Mouse (Mus musculus): ENCODE results near the gene Tjp2. TPM values are rescaled to one million over a fixed set of nuclear protein-coding genes. Genes with fewer than 3 reads are reported as not detected.

Gene Tjp2
- polyA plus RNA-seq, 1 experiment from 2014 or later = 20.6 TPM

- under 1% methylated on average over 93 of the region's 103 CpGs for WGBS
- peak overlapping the region; percentile 79 for H3K4me3 ChIP-seq
- peak overlapping the region; percentile 84 for H3K4me2 ChIP-seq
- H3K9me3 ChIP-seq = no peaks in the 10 kb centered on the region
- peak overlapping the region; percentile 61 for H3K9ac ChIP-seq
- peaks cover 21% of the 10 kb centered on the region for H3K4me1 ChIP-seq
- H3K27ac ChIP-seq = peak overlapping the region; percentile 87
- peak; percentile 86 for ATAC-seq (ENCODE audit: insufficient number of reproducible peaks, low FRiP score, low TSS enrichment, low read depth)
- H3K36me3 ChIP-seq = no peaks in the 10 kb centered on the region
- H3K27me3 ChIP-seq = no peaks in the 10 kb centered on the region
These were observed 51.0 kb downstream of the Tjp2 start for GRCm38 (mm10) chr19:24173608-24174523.

- Histone ChIP-seq H3K4me1 (peaks cover 21% of the 10 kb centered on the region), H3K9ac (no peak overlapping the region), H3K9me3 (no peaks in the 10 kb centered on the region), H3K4me2 (peak overlapping the region; percentile 84), H3K27ac (no peak overlapping the region), H3K4me3 (peak overlapping the region; percentile 79), H3K27me3 (no peaks in the 10 kb centered on the region), H3K36me3 (no peaks in the 10 kb centered on the region)
- no peak for ATAC-seq (ENCODE audit: insufficient number of reproducible peaks, low FRiP score, low TSS enrichment, low read depth)
- WGBS = 32% methylated on average over 6 of the region's 6 CpGs
These were observed 51.8 kb downstream of the Tjp2 start for GRCm38 (mm10) chr19:24173020-24173419.

GRCm38 (mm10) chr19:24168531-24168930 is 56.3 kb downstream of the Tjp2 start:
- no peaks in the 10 kb centered on the region for H3K9me3 ChIP-seq
- H3K27me3 ChIP-seq = no peaks in the 10 kb centered on the region
- no peaks in the 10 kb centered on the region for H3K36me3 ChIP-seq
- no peak overlapping the region for H3K27ac ChIP-seq
- ATAC-seq (ENCODE audit: insufficient number of reproducible peaks, low FRiP score, low TSS enrichment, low read depth) = no peak
- WGBS = 72% methylated on average over 10 of the region's 10 CpGs
- H3K4me1 ChIP-seq = peaks cover 33% of the 10 kb centered on the region
- no peak overlapping the region for H3K4me3 ChIP-seq
- no peak overlapping the region for H3K4me2 ChIP-seq
- H3K9ac ChIP-seq = no peak overlapping the region

- H3K27me3 ChIP-seq = no peaks in the 10 kb centered on the region
- peak overlapping the region; percentile 22; the same call in 1 of the 2 replicates for H3K27ac ChIP-seq
- 17% methylated on average over 17 of the region's 17 CpGs for WGBS
- H3K36me3 ChIP-seq = no peaks in the 10 kb centered on the region
- peak overlapping the region; percentile 33; the same call in 1 of the 2 replicates for H3K4me2 ChIP-seq
- H3K4me3 ChIP-seq = 0 out of 2 replicates have a peak overlapping the region, but pooled peaks have one; percentile 7
- H3K4me1 ChIP-seq = peaks cover 23% of the 10 kb centered on the region
- H3K9me3 ChIP-seq = no peaks in the 10 kb centered on the region
- no peak overlapping the region for H3K9ac ChIP-seq
- peak; percentile 62; the same call in 1 of the 2 replicates for ATAC-seq (ENCODE audit: insufficient number of reproducible peaks, low FRiP score, low TSS enrichment, low read depth)
These were observed 58.2 kb downstream of the Tjp2 start for GRCm38 (mm10) chr19:24166516-24167091.

- Histone ChIP-seq H3K9me3 (no peaks in the 10 kb centered on the region), H3K27ac (peak overlapping the region; percentile 50; the same call in 1 of the 2 replicates), H3K36me3 (no peaks in the 10 kb centered on the region), H3K4me1 (peaks cover 23% of the 10 kb centered on the region), H3K4me2 (no peak overlapping the region), H3K4me3 (no peak overlapping the region), H3K9ac (no peak overlapping the region), H3K27me3 (no peaks in the 10 kb centered on the region)
- no peak for ATAC-seq (ENCODE audit: insufficient number of reproducible peaks, low FRiP score, low TSS enrichment, low read depth)
- 21% methylated on average over 4 of the region's 4 CpGs for WGBS
These were observed 60.9 kb downstream of the Tjp2 start for GRCm38 (mm10) chr19:24163974-24164373.

- Histone ChIP-seq H3K27ac (no peak overlapping the region), H3K4me2 (no peak overlapping the region), H3K4me1 (peaks cover 8% of the 10 kb centered on the region; the same call in 1 of the 2 replicates), H3K9me3 (no peaks in the 10 kb centered on the region), H3K9ac (no peak overlapping the region), H3K4me3 (no peak overlapping the region), H3K27me3 (no peaks in the 10 kb centered on the region), H3K36me3 (no peaks in the 10 kb centered on the region)
- WGBS = 62% methylated on average over 8 of the region's 8 CpGs
- ATAC-seq (ENCODE audit: insufficient number of reproducible peaks, low FRiP score, low TSS enrichment, low read depth) = no peak
These were observed 64.4 kb downstream of the Tjp2 start for GRCm38 (mm10) chr19:24160460-24160859.

- no peak overlapping the region for H3K4me3 ChIP-seq
- H3K4me2 ChIP-seq = no peak overlapping the region
- H3K27me3 ChIP-seq = no peaks in the 10 kb centered on the region
- no peak for ATAC-seq (ENCODE audit: insufficient number of reproducible peaks, low FRiP score, low TSS enrichment, low read depth)
- H3K36me3 ChIP-seq = no peaks in the 10 kb centered on the region
- no peaks in the 10 kb centered on the region for H3K9me3 ChIP-seq
- H3K27ac ChIP-seq = no peak overlapping the region
- peaks cover 6% of the 10 kb centered on the region; the same call in 1 of the 2 replicates for H3K4me1 ChIP-seq
- no peak overlapping the region for H3K9ac ChIP-seq
- WGBS = 60% methylated on average over 9 of the region's 9 CpGs
These were observed 65.1 kb downstream of the Tjp2 start for GRCm38 (mm10) chr19:24159751-24160150.

GRCm38 (mm10) chr19:24159334-24159733 is 65.5 kb downstream of the Tjp2 start:
- H3K27me3 ChIP-seq = no peaks in the 10 kb centered on the region
- H3K9me3 ChIP-seq = no peaks in the 10 kb centered on the region
- no peak for ATAC-seq (ENCODE audit: insufficient number of reproducible peaks, low FRiP score, low TSS enrichment, low read depth)
- H3K36me3 ChIP-seq = no peaks in the 10 kb centered on the region
- H3K4me2 ChIP-seq = no peak overlapping the region
- H3K9ac ChIP-seq = no peak overlapping the region
- no peak overlapping the region for H3K4me3 ChIP-seq
- WGBS = 29% methylated on average over 9 of the region's 9 CpGs
- H3K27ac ChIP-seq = no peak overlapping the region
- peaks cover 5% of the 10 kb centered on the region; the same call in 1 of the 2 replicates for H3K4me1 ChIP-seq

GRCm38 (mm10) chr19:24156067-24156455 is 68.8 kb downstream of the Tjp2 start:
- WGBS = 69% methylated on average over 6 of the region's 6 CpGs
- ATAC-seq (ENCODE audit: insufficient number of reproducible peaks, low FRiP score, low TSS enrichment, low read depth) = no peak
- Histone ChIP-seq H3K27ac (no peak overlapping the region), H3K9ac (no peak overlapping the region), H3K9me3 (no peaks in the 10 kb centered on the region), H3K27me3 (no peaks in the 10 kb centered on the region), H3K4me3 (no peak overlapping the region), H3K36me3 (no peaks in the 10 kb centered on the region), H3K4me2 (no peak overlapping the region), H3K4me1 (no peaks in the 10 kb centered on the region)

GRCm38 (mm10) chr19:24155395-24156066 is 69.3 kb downstream of the Tjp2 start:
- no peak for ATAC-seq (ENCODE audit: insufficient number of reproducible peaks, low FRiP score, low TSS enrichment, low read depth)
- 75% methylated on average over 8 of the region's 8 CpGs for WGBS
- Histone ChIP-seq H3K27ac (no peak overlapping the region), H3K4me3 (no peak overlapping the region), H3K9me3 (no peaks in the 10 kb centered on the region), H3K4me1 (no peaks in the 10 kb centered on the region), H3K9ac (no peak overlapping the region), H3K36me3 (no peaks in the 10 kb centered on the region), H3K4me2 (no peak overlapping the region), H3K27me3 (no peaks in the 10 kb centered on the region)

- no peak overlapping the region for H3K27ac ChIP-seq
- 50% methylated on average over 9 of the region's 9 CpGs for WGBS
- H3K36me3 ChIP-seq = no peaks in the 10 kb centered on the region
- no peak overlapping the region for H3K4me2 ChIP-seq
- no peak for ATAC-seq (ENCODE audit: insufficient number of reproducible peaks, low FRiP score, low TSS enrichment, low read depth)
- no peak overlapping the region for H3K4me3 ChIP-seq
- no peak overlapping the region for H3K9ac ChIP-seq
- H3K27me3 ChIP-seq = no peaks in the 10 kb centered on the region
- H3K9me3 ChIP-seq = no peaks in the 10 kb centered on the region
- no peaks in the 10 kb centered on the region for H3K4me1 ChIP-seq
These were observed 71.4 kb downstream of the Tjp2 start for GRCm38 (mm10) chr19:24153266-24154023.

All from limb, embryonic 15.5 days (tissue).